Mouse (Mus musculus): ENCODE results near the gene Snap25. TPM values are rescaled to one million over a fixed set of nuclear protein-coding genes. Genes with fewer than 3 reads are reported as not detected.

Snap25 gene
- polyA plus RNA-seq, 1 experiment: 3.1 TPM

- DNase-seq (ENCODE audit: low read depth, low spot score): no peak
Measured at GRCm38 (mm10) chr2:136801102-136801501, 87.8 kb downstream of the Snap25 start.

GRCm38 (mm10) chr2:136802076-136802475 is 88.8 kb downstream of the Snap25 start:
- WGBS: 70% methylated on average over 3 of the region's 3 CpGs
- DNase-seq (ENCODE audit: low read depth, low spot score): no peak

DNA sequence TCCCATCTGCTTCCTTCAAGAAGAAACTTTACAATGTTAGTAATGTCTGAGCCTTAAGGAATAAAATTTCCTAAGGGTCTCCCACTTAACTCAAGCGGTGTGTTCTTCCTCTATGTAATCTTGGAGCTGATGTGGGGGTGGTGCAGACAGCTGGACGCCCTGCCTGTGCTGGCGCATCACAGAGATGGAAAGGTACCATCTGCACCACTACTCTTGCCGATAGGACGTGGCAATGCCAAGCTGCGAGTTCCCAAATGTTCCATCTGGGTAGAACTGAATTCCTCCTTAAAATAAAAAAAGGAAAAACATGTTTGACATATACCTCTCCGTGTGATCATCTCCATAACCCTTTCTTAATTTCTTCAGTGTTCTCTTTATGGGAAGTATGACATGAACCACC is 89.9 kb downstream of the Snap25 start:
- 69% methylated on average over 7 of the region's 7 CpGs for WGBS
- DNase-seq (ENCODE audit: low read depth, low spot score): no peak

DNA sequence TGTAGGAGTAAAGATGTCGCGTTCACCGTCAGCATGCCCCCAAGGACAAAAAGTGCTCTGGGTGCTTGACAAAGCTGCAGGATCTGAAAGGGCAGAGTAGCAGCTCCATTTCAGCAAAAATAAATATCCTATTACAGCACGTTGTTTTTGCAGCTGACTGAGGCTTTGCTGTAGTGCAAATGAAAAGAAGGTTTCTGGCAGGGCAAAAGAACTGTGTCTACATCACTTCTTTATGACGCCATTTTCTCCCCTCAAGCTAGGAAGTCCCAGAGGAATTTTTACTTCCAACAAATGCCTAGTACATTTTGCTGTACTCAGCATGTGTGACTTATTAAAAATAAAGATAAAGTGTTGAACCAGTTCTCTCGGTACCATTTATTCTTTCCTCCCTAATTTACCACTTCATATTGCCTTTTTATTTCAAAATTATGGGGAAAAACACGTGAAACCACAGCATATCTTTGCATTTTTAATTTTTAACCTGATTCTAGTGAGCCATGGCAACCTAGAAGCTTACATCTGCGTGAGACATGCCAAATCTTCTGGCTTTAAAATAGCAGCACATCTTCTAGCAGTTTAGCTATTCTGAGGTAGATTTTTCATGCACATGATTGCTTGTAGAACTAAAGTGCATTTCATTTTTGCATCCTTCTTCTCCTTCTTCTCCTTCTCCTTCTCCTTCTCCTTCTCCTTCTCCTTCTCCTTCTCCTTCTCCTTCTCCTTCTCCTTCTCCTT is 94.9 kb downstream of the Snap25 start:
- no peak for DNase-seq (ENCODE audit: low read depth, low spot score)
- WGBS: 81% methylated on average over 8 of the region's 8 CpGs

DNA sequence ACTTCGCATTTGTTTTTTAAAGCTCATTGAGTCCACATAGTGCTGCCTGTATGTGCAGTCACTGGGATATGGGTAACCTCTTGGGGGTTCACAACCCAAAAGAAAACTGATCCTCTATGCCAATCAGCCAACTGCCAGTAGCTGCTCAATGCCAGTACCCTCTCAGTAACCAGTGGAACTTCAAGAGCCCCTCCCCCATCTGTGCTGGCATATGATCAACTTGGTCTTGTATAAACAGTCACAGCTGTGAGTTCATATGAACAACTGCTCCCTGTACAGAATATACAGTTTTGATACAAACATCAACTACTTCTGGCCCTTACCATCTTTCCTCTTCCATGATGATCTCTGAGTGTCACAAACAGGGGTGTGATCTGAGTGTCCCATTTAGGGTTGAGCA is 98.1 kb downstream of the Snap25 start:
- WGBS: 97% methylated on average over 1 of the region's 1 CpGs
- no peak for DNase-seq (ENCODE audit: low read depth, low spot score)

- WGBS: 79% methylated on average over 9 of the region's 9 CpGs
- no peak for DNase-seq (ENCODE audit: low read depth, low spot score)
Measured at GRCm38 (mm10) chr2:136816717-136817400, 103.6 kb downstream of the Snap25 start.

GRCm38 (mm10) chr2:136823751-136824716 is 110.8 kb downstream of the Snap25 start:
- 17% methylated on average over 5 of the region's 5 CpGs for WGBS

GRCm38 (mm10) chr2:136827612-136828011 is 114.4 kb downstream of the Snap25 start:
- no peak for DNase-seq (ENCODE audit: low read depth, low spot score)
- 61% methylated on average over 4 of the region's 4 CpGs for WGBS

More at GRCm38 (mm10) chr2:136823751-136824716, 110.8 kb downstream of the Snap25 start:
- no peak for DNase-seq (ENCODE audit: low read depth, low spot score)

Other genes starting within 250 kb of the Snap25 start
- 0.14 and 0.48 TPM in 2 replicates for gene Ankef1, start 211.5 kb upstream of the Snap25 start, polyA plus RNA-seq (2012; rRNA removed)
- not detected in 2 replicates for gene AL731706.2, start 172.2 kb downstream of the Snap25 start, polyA plus RNA-seq (2012; rRNA removed)
- 0.98 and 1.1 TPM in 2 replicates for gene Slx4ip, start 177.8 kb downstream of the Snap25 start, polyA plus RNA-seq (2012; rRNA removed)
- 6.0 and 10.0 TPM in 2 replicates for gene AL731706.1, start 177.9 kb downstream of the Snap25 start, polyA plus RNA-seq (2012; rRNA removed)
- 7.5 and 8.6 TPM in 2 replicates for gene Mkks, start 177.9 kb downstream of the Snap25 start, polyA plus RNA-seq (2012; rRNA removed)